Mouse (Mus musculus): ENCODE data around the gene Insc. TPM values are rescaled to one million over a fixed set of nuclear protein-coding genes. Genes with fewer than 3 reads are reported as not detected.

The Insc gene
- total and polyA plus RNA-seq, 3 experiments: not detected

- H3K4me1 ChIP-seq (ENCODE audit: control insufficient read depth in 1 of 2, insufficient read depth in 2 of 2): peaks cover 0 to 3% of the 10 kb centered on the region in 2 experiments; a peak in 3 of 4 replicates
- no peak overlapping the region for H3K9ac ChIP-seq (ENCODE audit: insufficient read depth, low read depth)
- H3K79me2 ChIP-seq (replicated peaks; ENCODE audit: control insufficient read depth, extremely low read depth, insufficient read depth, poor library complexity, severe bottlenecking): no peaks in the 10 kb centered on the region
- no peak overlapping the region for H3K4me3 ChIP-seq (replicated peaks in 1 of 3; ENCODE audit: low read depth in 2 of 3, low read length in 2 of 3, poor library complexity in 1 of 3)
- no peaks in the 10 kb centered on the region for H3K36me3 ChIP-seq (replicated peaks in 1 of 2; ENCODE audit: control insufficient read depth in 1 of 2, insufficient read depth in 1 of 2, low read length in 1 of 2)
- H3K27ac ChIP-seq (ENCODE audit: insufficient read depth, low read depth): no peak overlapping the region
- H3K4me2 ChIP-seq (ENCODE audit: insufficient read depth, low read depth, poor library complexity, severe bottlenecking): no peak overlapping the region
- no peaks in the 10 kb centered on the region for H3K27me3 ChIP-seq (replicated peaks)
- in situ Hi-C loops (cut with MboI; ENCODE audit: low pct_ligation_motif_present, low pct_unique_long_range_greater_than_20kb, low sequenced_read_pairs): no loop called here
- DNase-seq (ENCODE audit: extremely low read depth): no peak
- TF ChIP-seq EP300 (IDR thresholded peaks at IDR 0.05; ENCODE audit: low read length): no peak
- TF ChIP-seq ZMIZ1 (IDR thresholded peaks at IDR 0.05; ENCODE audit: low read depth, low read length): no peak
- no peak for TF ChIP-seq USF2 (conservative IDR thresholded peaks at IDR 0.05; ENCODE audit: low read depth, low read length)
- no peak for TF ChIP-seq ELF1 (IDR thresholded peaks at IDR 0.05; ENCODE audit: low read depth, low read length)
- TF ChIP-seq MEF2A (IDR thresholded peaks at IDR 0.05; ENCODE audit: borderline replicate concordance, low read depth, low read length): no peak
- TF ChIP-seq POLR2AphosphoS2 (IDR thresholded peaks at IDR 0.05; ENCODE audit: low read depth, low read length): no peak
- TF ChIP-seq UBTF (IDR thresholded peaks at IDR 0.05; ENCODE audit: low read depth, low read length): no peak
- no peak for TF ChIP-seq IRF4 (IDR thresholded peaks at IDR 0.05; ENCODE audit: low read depth, low read length)
- no peak for TF ChIP-seq KAT2A (IDR thresholded peaks at IDR 0.05; ENCODE audit: insufficient replicate concordance, low read length)
- no peak for TF ChIP-seq RAD21 (IDR thresholded peaks at IDR 0.05; ENCODE audit: low read depth, low read length)
- no peak for TF ChIP-seq HCFC1 (IDR thresholded peaks at IDR 0.05; ENCODE audit: low read depth, low read length)
- no peak for TF ChIP-seq MXI1 (IDR thresholded peaks at IDR 0.05; ENCODE audit: low read depth, low read length)
- TF ChIP-seq MAFK (IDR thresholded peaks at IDR 0.05; ENCODE audit: insufficient replicate concordance, low read length): no peak
- TF ChIP-seq RCOR1 (conservative IDR thresholded peaks at IDR 0.05; ENCODE audit: low read depth, low read length): no peak
- no peak for TF ChIP-seq JUN (IDR thresholded peaks at IDR 0.05; ENCODE audit: insufficient read depth, low read depth, low read length)
- no peak for TF ChIP-seq ZC3H11A (IDR thresholded peaks at IDR 0.05; ENCODE audit: low read depth, low read length)
- dilution Hi-C loops (cut with MboI; ENCODE audit: extremely low pct_ligation_motif_present, extremely low pct_unique_long_range_greater_than_20kb, low sequenced_read_pairs): no loop called here
- no peaks in the 10 kb centered on the region for H3K9me3 ChIP-seq (replicated peaks; ENCODE audit: low read length)
Measured at GRCm38 (mm10) chr7:114753471-114753870, 10.0 kb downstream of the Insc start.

DNA sequence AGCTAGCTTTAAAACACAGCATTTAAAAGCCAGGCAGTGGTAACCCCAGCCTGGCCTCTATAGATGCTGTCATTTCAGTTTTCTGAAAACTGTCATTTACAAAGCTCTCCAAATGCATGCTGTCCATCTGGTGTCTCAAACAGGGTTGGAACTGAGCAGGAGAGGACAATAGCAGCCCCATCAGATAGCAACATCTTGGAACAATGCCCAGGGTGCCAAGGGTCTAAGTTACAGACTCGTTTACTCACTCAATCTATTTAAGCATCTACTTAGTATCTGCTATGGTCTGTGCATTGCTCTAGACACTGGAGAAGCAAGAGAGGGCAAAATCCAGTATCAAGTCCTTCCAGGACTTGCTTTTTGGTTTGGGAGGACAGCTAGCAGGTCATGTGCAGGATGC is 10.7 kb downstream of the Insc start:
- no peak for DNase-seq (ENCODE audit: extremely low read depth)
- H3K4me2 ChIP-seq (ENCODE audit: insufficient read depth, low read depth, poor library complexity, severe bottlenecking): no peak overlapping the region
- no peak overlapping the region for H3K9ac ChIP-seq (ENCODE audit: insufficient read depth, low read depth)
- peaks cover 0 to 3% of the 10 kb centered on the region in 2 experiments; a peak in 3 of 4 replicates for H3K4me1 ChIP-seq (ENCODE audit: control insufficient read depth in 1 of 2, insufficient read depth in 2 of 2)
- no peak overlapping the region for H3K4me3 ChIP-seq (replicated peaks in 1 of 3; ENCODE audit: low read depth in 2 of 3, low read length in 2 of 3, poor library complexity in 1 of 3)
- TF ChIP-seq SMC3 (IDR thresholded peaks at IDR 0.05; ENCODE audit: low read depth, low read length): no peak
- TF ChIP-seq ZC3H11A (IDR thresholded peaks at IDR 0.05; ENCODE audit: low read depth, low read length): no peak
- TF ChIP-seq MYC (IDR thresholded peaks at IDR 0.05; ENCODE audit: low read depth, low read length): no peak
- no peak for TF ChIP-seq POLR2A (IDR thresholded peaks at IDR 0.05; ENCODE audit: low read depth, low read length)
- no peak for TF ChIP-seq MAZ (IDR thresholded peaks at IDR 0.05; ENCODE audit: low read depth, low read length)
- no peak for TF ChIP-seq MAX (IDR thresholded peaks at IDR 0.05; ENCODE audit: low read length)
- TF ChIP-seq ZMIZ1 (IDR thresholded peaks at IDR 0.05; ENCODE audit: low read depth, low read length): no peak
- TF ChIP-seq RAD21 (IDR thresholded peaks at IDR 0.05; ENCODE audit: low read depth, low read length): no peak
- no peak for TF ChIP-seq MXI1 (IDR thresholded peaks at IDR 0.05; ENCODE audit: low read depth, low read length)
- no peak for TF ChIP-seq USF2 (conservative IDR thresholded peaks at IDR 0.05; ENCODE audit: low read depth, low read length)
- no peak for TF ChIP-seq BHLHE40 (IDR thresholded peaks at IDR 0.05; ENCODE audit: low read depth, low read length)
- no peak for TF ChIP-seq HCFC1 (IDR thresholded peaks at IDR 0.05; ENCODE audit: low read depth, low read length)
- no peak for TF ChIP-seq NRF1 (IDR thresholded peaks at IDR 0.05; ENCODE audit: low read depth, low read length)
- no peak for TF ChIP-seq EP300 (IDR thresholded peaks at IDR 0.05; ENCODE audit: low read length)
- no peak for TF ChIP-seq NELFE (IDR thresholded peaks at IDR 0.05; ENCODE audit: low read depth, low read length)
- no peak for TF ChIP-seq TCF12 (IDR thresholded peaks at IDR 0.05; ENCODE audit: low read depth, low read length)
- TF ChIP-seq MEF2A (IDR thresholded peaks at IDR 0.05; ENCODE audit: borderline replicate concordance, low read depth, low read length): no peak
- TF ChIP-seq SIN3A (IDR thresholded peaks at IDR 0.05; ENCODE audit: low read length): no peak
- TF ChIP-seq USF1 (IDR thresholded peaks at IDR 0.05; ENCODE audit: low read depth, low read length): no peak
- H3K27ac ChIP-seq (ENCODE audit: insufficient read depth, low read depth): no peak overlapping the region
- H3K9me3 ChIP-seq (replicated peaks; ENCODE audit: low read length): no peaks in the 10 kb centered on the region
- H3K36me3 ChIP-seq (replicated peaks in 1 of 2; ENCODE audit: control insufficient read depth in 1 of 2, insufficient read depth in 1 of 2, low read length in 1 of 2): no peaks in the 10 kb centered on the region
- no peaks in the 10 kb centered on the region for H3K27me3 ChIP-seq (replicated peaks)
- H3K79me2 ChIP-seq (replicated peaks; ENCODE audit: control insufficient read depth, extremely low read depth, insufficient read depth, poor library complexity, severe bottlenecking): no peaks in the 10 kb centered on the region
- dilution Hi-C loops (cut with MboI; ENCODE audit: extremely low pct_ligation_motif_present, extremely low pct_unique_long_range_greater_than_20kb, low sequenced_read_pairs): no loop called here
- in situ Hi-C loops (cut with MboI; ENCODE audit: low pct_ligation_motif_present, low pct_unique_long_range_greater_than_20kb, low sequenced_read_pairs): no loop called here

Data from CH12.LX (cell line).